Mouse (Mus musculus): Measurements from ENCODE around the gene Fam102b. TPM values are rescaled to one million over a fixed set of nuclear protein-coding genes. Genes with fewer than 3 reads are reported as not detected.

The Fam102b gene
- polyA plus RNA-seq, 2 experiments, result 1.3 to 2.0 TPM

GRCm38 (mm10) chr3:108964361-108965044 is 62.9 kb downstream of the Fam102b start:
- Histone ChIP-seq H3K4me2 (ENCODE audit: low read depth) (no peak overlapping the region), H3K4me3 (ENCODE audit: insufficient read depth in 1 of 2, low read depth in 2 of 2, low read length in 2 of 2) (no peak overlapping the region), H3K9ac (replicated peaks) (no peak overlapping the region), H3K4me1 (replicated peaks; ENCODE audit: control insufficient read depth in 2 of 2, insufficient read depth in 2 of 2, low read length in 1 of 2) (peaks cover 0 to 7% of the 10 kb centered on the region in 2 experiments; a peak in 2 of 4 replicates), H3K27me3 (ENCODE audit: control insufficient read depth, insufficient read depth, low read length) (no peaks in the 10 kb centered on the region), H3K27ac (no peak overlapping the region), H3K36me3 (replicated peaks; ENCODE audit: control insufficient read depth, insufficient read depth, low read depth) (no peaks in the 10 kb centered on the region), H3K9me3 (ENCODE audit: control insufficient read depth, low read length) (no peaks in the 10 kb centered on the region)
- no peak for DNase-seq (ENCODE audit: low read depth in 3 of 3, low spot score in 3 of 3)
- WGBS (ENCODE audit: insufficient replicate concordance), result 74% methylated on average over 7 of the region's 7 CpGs
- TF ChIP-seq EP300 (IDR thresholded peaks at IDR 0.05; ENCODE audit: low read depth), result no peak
- peak; percentile 12; the same call in 1 of the 2 replicates for TF ChIP-seq CTCF (IDR thresholded peaks at IDR 0.05; ENCODE audit: low read depth)
- ATAC-seq (ENCODE audit: insufficient read depth), result no peak

- peaks cover 0 to 7% of the 10 kb centered on the region in 2 experiments; a peak in 2 of 4 replicates for H3K4me1 ChIP-seq (replicated peaks; ENCODE audit: control insufficient read depth in 2 of 2, insufficient read depth in 2 of 2, low read length in 1 of 2)
- no peaks in the 10 kb centered on the region for H3K36me3 ChIP-seq (replicated peaks; ENCODE audit: control insufficient read depth, insufficient read depth, low read depth)
- DNase-seq (ENCODE audit: low read depth in 3 of 3, low spot score in 3 of 3) (no peak), ATAC-seq (ENCODE audit: insufficient read depth) (no peak)
- WGBS (ENCODE audit: insufficient replicate concordance), result 48% methylated on average over 3 of the region's 3 CpGs
- no peak overlapping the region for H3K4me3 ChIP-seq (ENCODE audit: insufficient read depth in 1 of 2, low read depth in 2 of 2, low read length in 2 of 2)
- TF ChIP-seq EP300 (IDR thresholded peaks at IDR 0.05; ENCODE audit: low read depth) (no peak), CTCF (IDR thresholded peaks at IDR 0.05; ENCODE audit: low read depth) (no peak)
- H3K9me3 ChIP-seq (ENCODE audit: control insufficient read depth, low read length), result no peaks in the 10 kb centered on the region
- no peak overlapping the region for H3K27ac ChIP-seq
- H3K9ac ChIP-seq (replicated peaks), result no peak overlapping the region
- no peaks in the 10 kb centered on the region for H3K27me3 ChIP-seq (ENCODE audit: control insufficient read depth, insufficient read depth, low read length)
- no peak overlapping the region for H3K4me2 ChIP-seq (ENCODE audit: low read depth)
Measured at GRCm38 (mm10) chr3:108963776-108964175, 63.6 kb downstream of the Fam102b start.

- no peak overlapping the region for H3K9ac ChIP-seq (replicated peaks)
- DNase-seq (ENCODE audit: low read depth in 3 of 3, low spot score in 3 of 3) (no peak), ATAC-seq (ENCODE audit: insufficient read depth) (no peak)
- H3K36me3 ChIP-seq (replicated peaks; ENCODE audit: control insufficient read depth, insufficient read depth, low read depth), result no peaks in the 10 kb centered on the region
- no peak overlapping the region for H3K27ac ChIP-seq
- TF ChIP-seq CTCF (IDR thresholded peaks at IDR 0.05; ENCODE audit: low read depth) (no peak), EP300 (IDR thresholded peaks at IDR 0.05; ENCODE audit: low read depth) (no peak)
- peaks cover 0 to 7% of the 10 kb centered on the region in 2 experiments; a peak in 2 of 4 replicates for H3K4me1 ChIP-seq (replicated peaks; ENCODE audit: control insufficient read depth in 2 of 2, insufficient read depth in 2 of 2, low read length in 1 of 2)
- H3K9me3 ChIP-seq (ENCODE audit: control insufficient read depth, low read length), result no peaks in the 10 kb centered on the region
- WGBS (ENCODE audit: insufficient replicate concordance), result 68% methylated on average over 3 of the region's 3 CpGs
- no peaks in the 10 kb centered on the region for H3K27me3 ChIP-seq (ENCODE audit: control insufficient read depth, insufficient read depth, low read length)
- H3K4me3 ChIP-seq (ENCODE audit: insufficient read depth in 1 of 2, low read depth in 2 of 2, low read length in 2 of 2), result no peak overlapping the region
- no peak overlapping the region for H3K4me2 ChIP-seq (ENCODE audit: low read depth)
Measured at GRCm38 (mm10) chr3:108963278-108963677, 64.1 kb downstream of the Fam102b start.

GRCm38 (mm10) chr3:108961655-108962054 is 65.8 kb downstream of the Fam102b start:
- Histone ChIP-seq H3K9me3 (ENCODE audit: control insufficient read depth, low read length) (no peaks in the 10 kb centered on the region), H3K4me2 (ENCODE audit: low read depth) (no peak overlapping the region), H3K27ac (no peak overlapping the region), H3K4me3 (ENCODE audit: insufficient read depth in 1 of 2, low read depth in 2 of 2, low read length in 2 of 2) (no peak overlapping the region), H3K36me3 (replicated peaks; ENCODE audit: control insufficient read depth, insufficient read depth, low read depth) (no peaks in the 10 kb centered on the region), H3K4me1 (replicated peaks; ENCODE audit: control insufficient read depth in 2 of 2, insufficient read depth in 2 of 2, low read length in 1 of 2) (peaks cover 0 to 3% of the 10 kb centered on the region in 2 experiments; a peak in 2 of 4 replicates), H3K9ac (replicated peaks) (no peak overlapping the region), H3K27me3 (ENCODE audit: control insufficient read depth, insufficient read depth, low read length) (no peaks in the 10 kb centered on the region)
- ATAC-seq (ENCODE audit: insufficient read depth) (no peak), DNase-seq (ENCODE audit: low read depth in 3 of 3, low spot score in 3 of 3) (no peak)
- 35% methylated on average over 6 of the region's 6 CpGs for WGBS (ENCODE audit: insufficient replicate concordance)
- TF ChIP-seq EP300 (IDR thresholded peaks at IDR 0.05; ENCODE audit: low read depth), result no peak
- no peak for TF ChIP-seq CTCF (IDR thresholded peaks at IDR 0.05; ENCODE audit: low read depth)

- no peak overlapping the region for H3K4me3 ChIP-seq (ENCODE audit: insufficient read depth in 1 of 2, low read depth in 2 of 2, low read length in 2 of 2)
- H3K36me3 ChIP-seq (replicated peaks; ENCODE audit: control insufficient read depth, insufficient read depth, low read depth), result no peaks in the 10 kb centered on the region
- H3K9me3 ChIP-seq (ENCODE audit: control insufficient read depth, low read length), result no peaks in the 10 kb centered on the region
- no peak overlapping the region for H3K4me2 ChIP-seq (ENCODE audit: low read depth)
- DNase-seq (ENCODE audit: low read depth in 3 of 3, low spot score in 3 of 3), result no peak
- no peak overlapping the region for H3K9ac ChIP-seq (replicated peaks)
- H3K4me1 ChIP-seq (replicated peaks; ENCODE audit: control insufficient read depth in 2 of 2, insufficient read depth in 2 of 2, low read length in 1 of 2), result peaks cover 0 to 3% of the 10 kb centered on the region in 2 experiments; a peak in 2 of 4 replicates
- 54% methylated on average over 7 of the region's 7 CpGs for WGBS (ENCODE audit: insufficient replicate concordance)
- ATAC-seq (ENCODE audit: insufficient read depth), result no peak
- no peak overlapping the region for H3K27ac ChIP-seq
- no peak for TF ChIP-seq CTCF (IDR thresholded peaks at IDR 0.05; ENCODE audit: low read depth)
- no peak for TF ChIP-seq EP300 (IDR thresholded peaks at IDR 0.05; ENCODE audit: low read depth)
- no peaks in the 10 kb centered on the region for H3K27me3 ChIP-seq (ENCODE audit: control insufficient read depth, insufficient read depth, low read length)
Measured at GRCm38 (mm10) chr3:108961226-108961625, 66.2 kb downstream of the Fam102b start.

Data from liver, embryonic 14.5 days (tissue).